Mouse (Mus musculus) forebrain, postnatal 0 days (tissue): ENCODE data around the gene D630003M21Rik. TPM values are rescaled to one million over a fixed set of nuclear protein-coding genes. Genes with fewer than 3 reads are reported as not detected.

ENCODE experiments used
- ATAC-seq: fragments of 200-750 bp; cut with Nextera tagmentation; 2 replicates; pipeline ENCODE4 v1.8.0; 2017; ENCODE audit warnings: mild to moderate bottlenecking, moderate library complexity
- DNase-seq: peaks from one replicate; pipeline ENCODE4 v3.0.0-alpha.2; 2015
- H3K27ac ChIP-seq: fragments of 300-500 bp; sonication (generic); 2 replicates; pipeline ENCODE4 v1.5.1; 2014; ENCODE audit warnings: low read depth, mild to moderate bottlenecking, antibody characterized with exemption, low read length, moderate library complexity, mixed read lengths
- H3K27me3 ChIP-seq: fragments of 300-500 bp; sonication (generic); 2 replicates; pipeline ENCODE4 v1.6.1; 2014; ENCODE audit warnings: mild to moderate bottlenecking, low read length, mixed read lengths; ENCODE audit not compliant: insufficient read depth
- H3K36me3 ChIP-seq: fragments of 300-500 bp; sonication (generic); 2 replicates; pipeline ENCODE4 v1.6.1; 2014; ENCODE audit warnings: mild to moderate bottlenecking, moderate library complexity; ENCODE audit not compliant: insufficient read depth
- H3K4me1 ChIP-seq: fragments of 300-500 bp; sonication (generic); 2 replicates; pipeline ENCODE4 v1.6.1; 2014; ENCODE audit warnings: antibody characterized with exemption; ENCODE audit not compliant: insufficient read depth
- H3K4me2 ChIP-seq: fragments of 300-500 bp; sonication (generic); 2 replicates; pipeline ENCODE4 v1.6.1; 2014; ENCODE audit warnings: low read depth, mild to moderate bottlenecking, moderate library complexity
- H3K4me3 ChIP-seq: fragments of 300-500 bp; sonication (generic); 2 replicates; pipeline ENCODE4 v1.5.1; 2014; ENCODE audit warnings: low read depth, low read length, mixed read lengths
- H3K9ac ChIP-seq: fragments of 300-500 bp; sonication (generic); 2 replicates; pipeline ENCODE4 v1.6.1; 2014; ENCODE audit warnings: mild to moderate bottlenecking
- H3K9me3 ChIP-seq: fragments of 300-500 bp; sonication (generic); 2 replicates; pipeline ENCODE4 v1.6.1; 2016; ENCODE audit warnings: low read length
- CTCF ChIP-seq: sonication (generic); IDR thresholded peaks from 2 replicates; pipeline ENCODE4 v1.5.1; 2016; ENCODE audit warnings: antibody characterized with exemption, control low read depth, low read depth
- WGBS: fragments of 180-500 bp; shearing (Covaris S2); extraction: QIAGEN DNeasy Blood & Tissue Kit; methylation state at CpG from one replicate; pipeline ENCODE4 v1.1.7; 2014; 5-methylcytosine and 5-hydroxymethylcytosine counted together
- polyA plus RNA-seq: library from polyadenylated mRNA; unstranded; fragments of >200 nt; fragmentation: Nextera tagmentation; extraction: Ambion mirVana; gene quantifications from 2 replicates; pipeline ENCODE4 v1.2.1, GENCODE M21; 2015
- total RNA-seq: library from RNA; depleted of rRNA; stranded (reverse); fragments of >200 nt; gene quantifications from 2 replicates; pipeline ENCODE4 v1.2.3, GENCODE M21; 2014

The D630003M21Rik gene
- total and polyA plus RNA-seq, 2 experiments from 2014 or later = 1.9 to 6.6 TPM

DNA sequence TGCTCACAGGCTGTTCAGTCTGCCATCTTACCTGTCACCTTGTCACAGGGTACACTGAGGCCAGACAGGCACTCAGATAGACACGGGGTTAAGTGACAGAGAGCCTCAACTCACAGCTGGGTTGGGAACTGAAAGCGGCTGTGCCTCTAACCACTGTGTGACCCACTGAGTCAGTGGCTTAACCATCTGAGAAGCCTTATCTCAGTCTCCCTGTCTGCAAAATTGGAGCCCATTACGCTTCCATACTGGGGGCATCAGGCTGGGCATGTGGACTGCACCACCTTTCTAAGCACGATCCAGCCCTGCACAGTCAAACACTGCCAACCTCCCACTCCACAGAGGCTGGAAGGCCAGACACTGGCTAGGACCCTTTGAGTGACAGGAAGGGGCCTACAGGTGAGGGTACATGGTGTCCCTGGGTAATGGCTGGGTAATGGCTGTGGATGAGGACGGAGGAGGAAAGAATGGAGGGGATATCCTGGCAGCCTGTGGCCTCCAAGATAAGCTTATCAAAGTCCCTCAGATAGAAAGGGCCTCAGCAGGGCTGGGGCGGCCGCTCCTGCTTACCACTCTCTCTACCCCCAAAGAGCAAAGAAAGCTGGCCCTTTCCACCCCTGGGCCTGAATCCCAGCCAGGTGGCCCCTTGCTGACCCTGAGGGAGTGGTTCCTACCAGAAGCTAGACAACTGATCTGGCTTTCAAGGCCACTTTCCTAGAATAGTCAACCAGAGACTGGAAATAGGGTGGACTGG is 87.2 kb downstream of the D630003M21Rik start:
- Histone ChIP-seq H3K27ac (no peak overlapping the region), H3K4me2 (no peak overlapping the region), H3K9ac (no peak overlapping the region), H3K36me3 (no peaks in the 10 kb centered on the region), H3K4me3 (no peak overlapping the region), H3K27me3 (peaks cover 1% of the 10 kb centered on the region; the same call in 1 of the 2 replicates), H3K4me1 (no peaks in the 10 kb centered on the region), H3K9me3 (no peaks in the 10 kb centered on the region)
- ATAC-seq (no peak), DNase-seq (no peak)
- no peak for TF ChIP-seq CTCF
- 91% methylated on average over 7 of the region's 7 CpGs for WGBS

DNA sequence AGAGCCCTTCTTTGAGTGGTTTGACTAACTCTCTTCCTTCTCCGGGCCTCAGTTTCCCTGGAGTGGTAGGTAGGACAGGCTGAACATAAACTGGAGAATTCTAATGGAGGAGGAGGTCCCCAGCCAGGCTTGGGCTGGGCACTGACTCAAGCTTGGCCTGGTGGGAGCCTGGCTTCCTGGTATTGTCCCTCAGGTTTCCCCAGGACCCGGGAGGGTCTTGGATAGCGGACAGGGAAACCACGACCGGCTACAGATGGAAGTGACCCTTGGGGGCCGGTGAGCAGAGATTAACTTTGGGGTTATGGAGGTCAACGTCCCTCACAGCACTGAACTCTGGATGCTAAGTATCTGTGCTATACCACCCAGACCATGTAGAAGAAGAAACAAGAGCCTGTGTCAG is 87.8 kb downstream of the D630003M21Rik start:
- H3K27ac ChIP-seq = no peak overlapping the region
- 79% methylated on average over 7 of the region's 7 CpGs for WGBS

DNA sequence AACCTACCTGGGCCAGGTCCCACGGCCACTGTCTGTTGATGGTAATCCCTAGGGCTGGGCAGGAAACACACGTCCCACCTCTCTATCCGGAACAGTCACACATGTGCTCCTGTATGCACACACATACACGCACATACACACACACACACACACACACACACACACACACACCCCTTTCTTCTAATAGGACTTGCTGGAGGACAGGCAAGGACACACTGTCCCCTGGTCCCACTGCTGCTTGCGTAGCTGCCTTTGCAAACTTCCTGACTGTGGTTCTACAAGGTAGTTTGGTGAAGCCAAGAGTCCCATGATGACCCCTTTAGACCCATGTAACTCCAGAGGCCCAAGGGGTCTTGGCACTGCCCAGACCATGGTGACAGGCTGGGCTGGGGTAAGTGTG is 88.4 kb downstream of the D630003M21Rik start:
- H3K9me3 ChIP-seq = no peaks in the 10 kb centered on the region
- no peak overlapping the region for H3K4me2 ChIP-seq
- WGBS = 79% methylated on average over 5 of the region's 5 CpGs
- H3K4me1 ChIP-seq = no peaks in the 10 kb centered on the region
- no peaks in the 10 kb centered on the region for H3K36me3 ChIP-seq
- ATAC-seq (no peak), DNase-seq (no peak)
- H3K27ac ChIP-seq = no peak overlapping the region
- H3K4me3 ChIP-seq = no peak overlapping the region
- no peaks in the 10 kb centered on the region for H3K27me3 ChIP-seq
- H3K9ac ChIP-seq = no peak overlapping the region
- TF ChIP-seq CTCF = no peak

More for the DNA sequence above, 87.8 kb downstream of the D630003M21Rik start:
- Histone ChIP-seq H3K4me3 (no peak overlapping the region), H3K9me3 (no peaks in the 10 kb centered on the region), H3K27me3 (no peaks in the 10 kb centered on the region), H3K9ac (no peak overlapping the region), H3K36me3 (no peaks in the 10 kb centered on the region), H3K4me1 (no peaks in the 10 kb centered on the region), H3K4me2 (no peak overlapping the region)
- DNase-seq = no peak
- TF ChIP-seq CTCF = no peak
- ATAC-seq = no peak

DNA sequence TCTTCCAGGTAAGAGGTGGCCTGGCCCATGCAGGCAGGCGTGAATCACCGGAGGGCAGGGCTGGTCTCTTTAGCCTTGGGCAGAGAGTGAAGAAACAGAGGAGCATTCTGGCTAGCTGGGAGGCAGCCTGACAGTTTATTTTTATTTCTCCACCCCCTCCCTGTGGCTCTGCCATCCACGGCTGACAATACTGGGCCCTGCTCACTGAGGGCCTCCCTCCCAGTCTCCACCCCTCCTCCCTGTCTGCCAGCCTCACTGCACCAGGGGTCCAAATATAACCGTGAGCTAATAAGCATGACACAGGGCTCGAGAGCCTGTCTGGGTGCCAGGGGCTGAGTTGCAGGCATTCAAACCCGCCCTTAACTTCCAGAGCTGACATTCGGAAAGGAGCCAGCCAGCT is 89.4 kb downstream of the D630003M21Rik start:
- H3K27ac ChIP-seq = no peak overlapping the region
- H3K4me3 ChIP-seq = no peak overlapping the region
- TF ChIP-seq CTCF = no peak
- no peaks in the 10 kb centered on the region for H3K4me1 ChIP-seq
- H3K9ac ChIP-seq = no peak overlapping the region
- H3K4me2 ChIP-seq = no peak overlapping the region
- no peaks in the 10 kb centered on the region for H3K36me3 ChIP-seq
- DNase-seq (peak; percentile 65), ATAC-seq (peak; percentile 72)
- 24% methylated on average over 7 of the region's 7 CpGs for WGBS
- H3K27me3 ChIP-seq = no peaks in the 10 kb centered on the region
- H3K9me3 ChIP-seq = no peaks in the 10 kb centered on the region

DNA sequence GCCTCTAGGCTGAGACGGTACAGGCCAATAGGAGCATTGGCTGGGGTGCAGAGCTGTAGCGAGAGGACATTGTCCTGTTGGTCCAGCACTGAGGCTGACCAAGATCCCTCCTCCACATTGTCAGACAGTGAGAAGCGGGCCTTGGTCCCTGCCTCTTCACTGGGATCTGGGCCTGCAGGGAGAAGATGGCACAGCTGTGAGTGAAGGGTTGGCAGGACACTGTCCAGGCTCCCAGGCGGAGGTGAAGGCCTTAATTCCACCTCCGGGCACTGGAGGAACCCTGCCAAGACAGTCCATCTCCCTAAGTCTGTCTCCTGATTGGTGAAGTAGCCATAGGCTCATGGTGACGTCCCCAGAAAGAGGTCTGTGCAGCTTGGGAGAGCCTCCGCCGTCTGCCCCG is 90.2 kb downstream of the D630003M21Rik start:
- H3K27me3 ChIP-seq = no peaks in the 10 kb centered on the region
- H3K4me2 ChIP-seq = no peak overlapping the region
- 88% methylated on average over 9 of the region's 9 CpGs for WGBS
- no peaks in the 10 kb centered on the region for H3K4me1 ChIP-seq
- H3K36me3 ChIP-seq = no peaks in the 10 kb centered on the region
- no peaks in the 10 kb centered on the region for H3K9me3 ChIP-seq
- no peak for TF ChIP-seq CTCF
- no peak overlapping the region for H3K4me3 ChIP-seq
- no peak overlapping the region for H3K9ac ChIP-seq
- no peak overlapping the region for H3K27ac ChIP-seq
- no peak for ATAC-seq
- DNase-seq = no peak

DNA sequence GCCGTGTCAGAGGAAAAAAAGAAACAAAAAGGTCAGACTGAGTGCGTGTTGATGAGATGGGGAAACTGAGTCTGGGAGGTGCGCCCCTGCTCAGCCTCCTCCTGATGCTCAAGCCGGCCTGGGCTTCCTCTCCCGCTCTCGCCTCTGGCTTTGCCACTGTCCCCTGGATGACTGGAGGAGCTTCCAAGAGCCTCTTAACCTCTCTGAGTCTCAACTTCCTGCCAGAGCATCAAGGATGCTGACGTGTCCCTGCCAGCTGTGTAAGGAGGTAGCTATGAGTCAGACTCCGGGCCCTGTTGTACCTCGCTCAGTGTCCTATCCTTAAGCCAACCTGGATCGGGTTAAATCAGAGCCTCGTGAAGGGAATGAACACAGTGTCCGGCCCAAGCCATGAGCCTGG is 91.3 kb downstream of the D630003M21Rik start:
- Histone ChIP-seq H3K4me3 (no peak overlapping the region), H3K9ac (no peak overlapping the region), H3K9me3 (no peaks in the 10 kb centered on the region), H3K4me1 (no peaks in the 10 kb centered on the region), H3K27ac (no peak overlapping the region), H3K4me2 (no peak overlapping the region), H3K36me3 (no peaks in the 10 kb centered on the region), H3K27me3 (no peaks in the 10 kb centered on the region)
- WGBS = 91% methylated on average over 12 of the region's 12 CpGs
- no peak for TF ChIP-seq CTCF
- no peak for ATAC-seq
- no peak for DNase-seq

DNA sequence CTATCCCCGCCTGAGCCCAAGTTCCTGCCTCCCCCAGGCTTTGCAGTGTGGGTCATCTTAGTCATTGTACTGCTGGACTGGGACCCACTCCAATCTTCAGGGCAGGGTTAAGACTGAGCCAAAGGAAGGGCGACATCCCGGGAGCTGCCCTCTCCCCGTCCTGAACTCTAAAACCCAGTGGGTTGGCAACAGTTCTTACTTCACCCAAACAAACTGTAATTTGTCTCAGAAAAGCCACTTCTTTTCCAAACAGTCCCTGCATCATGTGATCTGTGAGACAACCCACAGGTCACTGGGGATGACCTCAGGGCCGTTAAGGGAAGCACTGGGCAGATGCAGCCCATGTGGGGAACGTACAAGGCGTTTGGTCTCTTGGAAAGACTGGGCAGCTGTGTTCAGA is 92.8 kb downstream of the D630003M21Rik start:
- no peak for ATAC-seq
- DNase-seq = no peak
- H3K36me3 ChIP-seq = no peaks in the 10 kb centered on the region
- H3K27me3 ChIP-seq = no peaks in the 10 kb centered on the region
- WGBS = 48% methylated on average over 7 of the region's 7 CpGs
- no peaks in the 10 kb centered on the region for H3K4me1 ChIP-seq
- H3K27ac ChIP-seq = no peak overlapping the region
- no peak overlapping the region for H3K4me2 ChIP-seq
- no peak overlapping the region for H3K9ac ChIP-seq
- no peaks in the 10 kb centered on the region for H3K9me3 ChIP-seq
- no peak for TF ChIP-seq CTCF
- H3K4me3 ChIP-seq = no peak overlapping the region
